Mouse (Mus musculus): ENCODE measurements around the gene Trim27.

GRCm38 (mm10) chr13:21158785-21159474 is 20.3 kb upstream of the Trim27 start:
- TF ChIP-seq CTCF (IDR thresholded peaks at IDR 0.05; ENCODE audit: low read depth, low read length) (peak; percentile 78), POLR2A (IDR thresholded peaks at IDR 0.05; ENCODE audit: insufficient read depth, low read length) (no peak), EP300 (IDR thresholded peaks at IDR 0.05; ENCODE audit: insufficient read depth, low read depth, low read length) (no peak)
